Mouse (Mus musculus): ENCODE measurements around the gene Anks1. TPM values are rescaled to one million over a fixed set of nuclear protein-coding genes. Genes with fewer than 3 reads are reported as not detected.
"Not testable (repeated sequence)": the region's sequence is repeated elsewhere in the genome, so short reads cannot be mapped to it uniquely, and the experiment has no call there.

Anks1 gene
- polyA plus RNA-seq, 1 experiment from 2014 or later = 16.5 TPM

DNA sequence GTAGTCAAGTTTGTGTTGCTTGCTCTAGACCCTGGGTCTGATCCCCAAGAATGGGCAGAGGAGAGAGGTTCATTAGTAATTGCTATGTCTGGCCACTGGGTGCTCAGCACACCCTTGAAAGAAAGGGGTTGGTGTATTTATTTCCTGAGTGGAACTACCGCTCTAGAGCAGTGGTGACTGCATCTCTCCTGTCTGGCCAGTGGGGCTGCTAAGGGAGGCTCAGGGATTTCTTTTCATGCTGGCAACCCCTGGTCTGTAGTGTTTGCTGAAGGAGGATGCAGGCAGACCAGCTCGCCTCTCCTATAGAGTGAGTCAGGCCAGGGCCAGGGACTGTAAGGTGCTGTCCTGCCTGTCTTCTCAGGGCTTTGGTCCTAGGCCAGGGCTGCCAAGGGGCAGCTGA, 38.0 kb downstream of the Anks1 start:
- Histone ChIP-seq H3K36me3 (no peaks in the 10 kb centered on the region), H3K4me2 (replicated peaks) (no peak overlapping the region), H3K27ac (peak overlapping the region; percentile 95), H3K4me3 (no peak overlapping the region), H3K4me1 (peaks cover 29% of the 10 kb centered on the region), H3K9me3 (no peaks in the 10 kb centered on the region), H3K9ac (no peak overlapping the region), H3K27me3 (no peaks in the 10 kb centered on the region)
- WGBS = 75% methylated on average over 2 of the region's 2 CpGs
- no peak for ATAC-seq (ENCODE audit: low FRiP score, low read depth)

DNA sequence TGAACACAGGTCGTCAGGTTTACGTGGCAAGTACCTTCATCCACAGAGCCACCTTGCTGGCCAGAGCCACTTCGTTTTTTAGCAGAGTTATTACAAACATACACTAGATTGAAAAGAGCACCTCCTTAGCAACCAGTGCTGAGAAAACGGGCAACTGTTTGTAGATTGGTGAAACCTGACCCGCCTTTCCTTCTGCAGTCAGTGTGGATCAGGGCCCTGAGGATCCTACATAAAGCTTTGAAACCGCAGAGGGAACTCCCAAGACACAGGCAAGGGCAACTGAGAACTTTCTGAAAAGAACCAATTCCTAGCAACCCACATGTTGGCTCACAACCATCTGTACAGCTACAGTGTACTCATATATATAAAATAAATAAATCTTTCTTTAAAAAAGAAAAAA, 44.0 kb downstream of the Anks1 start:
- Histone ChIP-seq H3K27me3 (no peaks in the 10 kb centered on the region), H3K36me3 (no peaks in the 10 kb centered on the region), H3K27ac (no peak overlapping the region), H3K9me3 (no peaks in the 10 kb centered on the region), H3K4me3 (no peak overlapping the region), H3K4me1 (peaks cover 23% of the 10 kb centered on the region), H3K9ac (no peak overlapping the region), H3K4me2 (replicated peaks) (no peak overlapping the region)
- ATAC-seq (ENCODE audit: low FRiP score, low read depth) = no peak
- 45% methylated on average over 6 of the region's 6 CpGs for WGBS

DNA sequence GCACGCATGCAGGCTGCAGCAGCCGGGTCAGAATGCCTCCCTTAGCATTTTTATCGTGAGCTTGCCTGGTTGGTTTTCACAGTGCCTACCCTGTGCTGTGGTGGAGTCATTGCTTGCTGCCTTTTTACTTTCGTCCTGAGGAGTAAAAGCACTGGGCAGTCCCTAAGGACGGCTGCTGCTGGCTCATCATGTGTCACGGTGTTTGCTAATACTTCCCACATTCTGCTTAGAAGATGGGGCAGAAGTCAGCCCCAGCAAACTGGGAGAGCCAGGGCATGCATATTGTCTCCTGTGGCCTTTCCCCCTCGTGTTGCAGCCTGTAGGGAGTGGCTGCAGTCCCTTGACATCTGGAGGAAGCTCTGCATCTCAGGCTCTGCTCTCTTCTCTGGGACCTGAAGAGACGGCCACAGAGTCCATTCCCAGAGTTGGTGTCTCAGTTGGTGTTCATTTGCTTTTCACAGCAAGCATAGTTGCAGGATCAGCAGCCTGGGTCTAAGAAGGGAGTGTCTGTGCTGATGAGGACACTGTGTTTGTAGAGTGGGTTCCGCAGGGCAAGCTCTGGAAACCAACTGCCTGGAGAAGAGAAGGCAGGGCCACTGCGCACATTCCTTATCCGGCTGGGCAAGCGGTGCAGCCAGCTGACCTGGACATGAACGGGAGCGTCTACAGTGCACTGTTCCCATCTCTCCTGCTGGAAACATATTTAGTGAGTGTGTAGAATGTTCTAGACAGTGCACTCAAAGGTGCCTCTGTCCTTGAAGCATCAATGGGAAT, 45.7 kb downstream of the Anks1 start:
- no peak overlapping the region for H3K4me3 ChIP-seq
- no peak for ATAC-seq (ENCODE audit: low FRiP score, low read depth)
- no peaks in the 10 kb centered on the region for H3K36me3 ChIP-seq
- 55% methylated on average over 14 of the region's 14 CpGs for WGBS
- H3K9ac ChIP-seq = no peak overlapping the region
- H3K4me2 ChIP-seq (replicated peaks) = no peak overlapping the region
- H3K4me1 ChIP-seq = peaks cover 25% of the 10 kb centered on the region
- no peak overlapping the region for H3K27ac ChIP-seq
- H3K27me3 ChIP-seq = no peaks in the 10 kb centered on the region
- no peaks in the 10 kb centered on the region for H3K9me3 ChIP-seq

DNA sequence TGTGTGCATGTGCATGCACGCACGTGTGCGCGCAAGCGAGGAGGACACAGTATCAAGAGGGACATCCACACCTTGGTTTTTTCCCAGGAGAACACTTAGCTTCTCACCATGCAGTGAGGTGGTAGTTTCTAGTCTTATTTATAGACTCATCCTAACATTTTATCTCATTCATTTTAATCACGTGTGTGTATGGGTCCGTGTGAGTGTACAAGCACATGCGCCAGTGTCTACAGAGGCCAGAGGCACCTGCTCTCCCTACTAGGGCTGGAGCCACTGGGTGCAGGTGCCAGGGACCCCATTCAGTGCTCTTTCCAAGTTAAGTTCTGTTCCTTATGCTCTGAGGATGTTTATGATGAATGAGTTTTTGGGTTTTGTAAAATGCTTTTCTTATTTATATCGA, 48.5 kb downstream of the Anks1 start:
- Histone ChIP-seq H3K27me3 (no peaks in the 10 kb centered on the region), H3K36me3 (no peaks in the 10 kb centered on the region), H3K9me3 (no peaks in the 10 kb centered on the region), H3K9ac (no peak overlapping the region), H3K4me2 (replicated peaks) (no peak overlapping the region), H3K27ac (no peak overlapping the region), H3K4me1 (peaks cover 34% of the 10 kb centered on the region), H3K4me3 (no peak overlapping the region)
- 91% methylated on average over 9 of the region's 9 CpGs for WGBS
- ATAC-seq (ENCODE audit: low FRiP score, low read depth) = no peak

DNA sequence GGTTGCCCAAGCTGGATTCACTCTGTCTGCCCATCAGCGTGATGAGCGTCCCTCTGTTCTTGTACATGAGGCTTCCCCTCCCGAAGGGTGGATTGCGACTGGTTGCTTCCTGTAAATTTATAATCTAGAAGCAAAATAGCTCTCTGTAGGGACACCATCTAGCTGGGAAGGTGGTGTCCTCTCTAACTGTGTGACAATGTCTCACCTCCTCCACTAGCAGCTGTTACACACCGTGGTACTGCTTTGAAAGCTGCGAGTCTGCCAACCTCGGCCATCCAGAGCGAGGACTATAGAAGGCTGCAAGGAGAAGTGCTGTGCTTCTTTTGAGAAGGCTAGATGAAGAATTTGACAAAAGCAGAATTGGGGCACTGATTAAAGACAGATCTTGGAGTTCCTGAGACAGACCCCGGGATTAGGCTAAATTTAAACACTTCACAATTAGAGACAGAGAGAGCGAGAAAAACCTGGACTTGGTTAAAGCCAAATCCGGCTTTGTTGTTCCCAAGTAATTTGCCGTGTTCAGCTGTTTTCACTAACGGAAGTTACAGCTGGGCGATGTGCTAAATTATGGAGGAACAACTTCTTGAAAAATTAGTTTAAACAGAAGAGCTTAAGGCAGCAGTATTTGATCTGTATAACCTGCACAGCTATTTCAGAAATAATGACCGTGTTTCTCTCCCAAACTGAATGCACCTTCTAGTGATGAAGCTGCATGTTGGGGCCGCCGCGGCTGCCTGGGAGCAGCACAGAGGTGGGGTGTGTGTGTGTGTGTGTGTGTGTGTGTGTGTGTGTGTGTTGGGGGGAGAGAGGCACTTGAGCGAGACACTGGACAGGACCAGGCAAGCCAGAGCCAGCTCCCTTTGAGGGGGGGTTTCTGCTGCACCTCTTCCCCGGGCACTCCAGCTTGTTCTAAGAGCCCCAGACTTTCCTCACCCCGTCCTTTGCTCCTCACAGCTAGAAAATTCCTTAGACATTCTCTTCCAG, 51.3 kb downstream of the Anks1 start:
- Histone ChIP-seq H3K9ac (peak overlapping the region; percentile 52; the same call in 1 of the 2 replicates), H3K4me1 (peaks cover 27% of the 10 kb centered on the region), H3K4me3 (peak overlapping the region; percentile 5; the same call in 1 of the 2 replicates), H3K4me2 (replicated peaks) (peak overlapping the region; percentile 41), H3K27me3 (no peaks in the 10 kb centered on the region), H3K27ac (peak overlapping the region; percentile 39; the same call in 1 of the 2 replicates), H3K9me3 (no peaks in the 10 kb centered on the region), H3K36me3 (no peaks in the 10 kb centered on the region)
- 25% methylated on average over 20 of the region's 21 CpGs for WGBS
- ATAC-seq (ENCODE audit: low FRiP score, low read depth) = no peak

DNA sequence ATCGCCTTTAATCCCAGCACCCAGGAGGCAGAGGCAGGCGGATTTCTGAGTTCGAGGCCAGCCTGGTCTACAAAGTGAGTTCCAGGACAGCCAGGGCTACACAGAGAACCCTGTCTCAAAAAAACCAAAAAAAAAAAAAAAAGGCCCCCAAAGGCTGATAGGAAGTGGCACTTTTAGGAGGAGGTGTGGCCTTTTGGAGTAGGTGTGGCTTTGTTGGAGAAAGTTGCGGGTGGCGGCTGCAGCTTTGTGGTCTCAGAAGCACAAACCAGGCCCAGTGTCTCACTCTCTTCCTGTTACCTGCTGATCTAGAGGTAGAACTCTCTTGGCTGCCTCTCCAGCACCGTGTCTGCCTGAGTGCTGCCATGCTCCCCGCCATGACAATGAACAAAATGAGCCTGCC, 54.0 kb downstream of the Anks1 start:
- not testable (repeated sequence) for ATAC-seq (ENCODE audit: low FRiP score, low read depth); H3K27ac ChIP-seq; H3K4me3 ChIP-seq; H3K36me3 ChIP-seq; H3K27me3 ChIP-seq; H3K9ac ChIP-seq; H3K9me3 ChIP-seq; H3K4me2 ChIP-seq (replicated peaks)
- 91% methylated on average over 7 of the region's 7 CpGs for WGBS
- peaks cover 33% of the 10 kb centered on the region for H3K4me1 ChIP-seq

DNA sequence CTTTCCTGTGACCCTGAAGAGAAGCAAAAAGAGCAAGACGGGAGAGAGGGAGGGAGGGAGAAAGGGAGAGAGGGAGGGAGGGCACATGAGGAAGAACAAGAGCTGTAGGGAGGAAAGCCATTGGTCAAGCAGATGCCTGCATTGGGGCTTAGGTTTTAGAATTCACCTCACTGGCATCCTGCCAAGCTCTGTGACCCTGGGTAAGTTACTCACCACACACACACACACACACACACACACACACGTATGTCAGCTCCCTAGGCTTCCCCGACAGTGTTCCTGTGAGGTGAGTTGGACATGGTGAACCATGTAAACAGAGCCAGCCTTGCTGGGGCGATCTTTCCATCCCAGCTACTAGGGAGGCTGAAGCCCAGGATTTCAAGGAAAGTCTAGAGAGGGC, 55.5 kb downstream of the Anks1 start:
- no peak for ATAC-seq (ENCODE audit: low FRiP score, low read depth)
- Histone ChIP-seq H3K27ac (no peak overlapping the region), H3K4me3 (no peak overlapping the region)

DNA sequence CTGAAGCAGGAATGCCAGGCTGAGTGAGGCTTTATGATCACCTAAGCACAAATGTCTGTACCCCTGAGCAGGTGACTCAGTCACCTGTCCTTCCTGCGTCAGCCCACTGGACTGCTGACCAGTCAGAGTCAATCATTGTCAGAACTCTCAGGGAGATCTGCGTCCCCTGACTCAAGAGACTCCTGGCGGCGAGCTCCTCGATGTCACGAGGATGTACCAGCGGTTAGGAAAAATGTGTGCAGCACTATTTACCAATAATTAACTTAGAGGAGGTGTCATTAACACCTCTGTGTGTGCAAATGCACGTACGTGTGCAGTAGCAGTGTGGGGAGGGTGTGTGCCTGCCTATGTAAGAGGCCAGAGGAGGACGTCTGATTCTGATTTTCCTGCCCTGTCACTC, 56.2 kb downstream of the Anks1 start:
- Histone ChIP-seq H3K9ac (no peak overlapping the region), H3K36me3 (no peaks in the 10 kb centered on the region), H3K27ac (no peak overlapping the region), H3K4me1 (peaks cover 33% of the 10 kb centered on the region), H3K9me3 (no peaks in the 10 kb centered on the region), H3K27me3 (no peaks in the 10 kb centered on the region), H3K4me2 (replicated peaks) (no peak overlapping the region), H3K4me3 (no peak overlapping the region)
- ATAC-seq (ENCODE audit: low FRiP score, low read depth) = no peak
- WGBS = 71% methylated on average over 10 of the region's 10 CpGs

More for the DNA sequence above, 55.5 kb downstream of the Anks1 start:
- Histone ChIP-seq H3K9me3 (no peaks in the 10 kb centered on the region), H3K4me2 (replicated peaks) (no peak overlapping the region), H3K36me3 (no peaks in the 10 kb centered on the region), H3K27me3 (no peaks in the 10 kb centered on the region), H3K4me1 (peaks cover 39% of the 10 kb centered on the region), H3K9ac (no peak overlapping the region)
- WGBS = 54% methylated on average over 4 of the region's 4 CpGs

DNA sequence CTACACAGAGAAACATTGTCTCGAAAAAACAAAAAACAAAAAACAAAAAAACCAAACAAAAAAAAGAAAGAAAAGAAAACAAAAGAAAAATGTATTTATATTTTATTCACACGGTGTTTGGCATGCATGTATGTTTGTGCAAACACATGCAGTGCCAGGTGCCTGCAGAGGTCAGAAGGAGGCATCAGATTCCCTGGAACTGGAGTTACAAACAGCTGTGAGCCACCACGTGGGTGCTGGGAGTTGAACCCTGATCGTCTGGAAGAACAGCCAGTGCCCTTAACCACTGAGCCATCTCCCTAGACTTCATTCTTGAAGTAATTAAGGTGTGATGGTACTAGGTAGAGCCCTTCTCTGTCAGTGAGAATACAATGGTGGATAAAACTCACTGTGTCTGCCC, 57.0 kb downstream of the Anks1 start:
- no peak for ATAC-seq (ENCODE audit: low FRiP score, low read depth)
- H3K9ac ChIP-seq = no peak overlapping the region
- H3K4me3 ChIP-seq = no peak overlapping the region
- no peaks in the 10 kb centered on the region for H3K27me3 ChIP-seq
- WGBS = 64% methylated on average over 4 of the region's 4 CpGs
- peaks cover 27% of the 10 kb centered on the region for H3K4me1 ChIP-seq
- no peak overlapping the region for H3K4me2 ChIP-seq (replicated peaks)
- H3K9me3 ChIP-seq = no peaks in the 10 kb centered on the region
- no peaks in the 10 kb centered on the region for H3K36me3 ChIP-seq
- no peak overlapping the region for H3K27ac ChIP-seq

DNA sequence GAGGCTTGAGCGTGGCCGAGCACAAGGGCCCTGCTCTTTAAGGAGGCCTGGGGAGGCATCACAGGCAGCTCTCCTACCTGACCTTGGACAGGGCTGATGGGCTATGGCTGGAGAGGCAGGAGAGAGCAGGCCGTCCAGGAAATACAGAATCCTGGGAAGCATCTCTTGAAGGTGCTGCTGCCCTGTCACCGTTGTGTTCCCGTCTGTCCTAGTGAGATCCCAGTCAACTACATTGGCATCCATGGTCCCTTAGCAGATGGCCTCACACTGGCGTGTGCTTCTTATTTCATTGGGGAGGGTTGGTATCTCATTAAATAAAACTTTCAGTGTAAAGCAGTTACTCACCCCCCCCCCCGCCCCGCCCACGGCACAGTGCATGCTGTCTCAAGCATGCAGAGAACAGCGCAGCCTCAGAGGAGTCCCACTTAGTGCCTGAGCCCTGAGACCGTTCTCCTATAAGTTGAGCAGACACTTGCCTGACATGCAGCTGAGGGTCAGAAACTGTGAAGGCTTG, 57.5 kb downstream of the Anks1 start:
- ATAC-seq (ENCODE audit: low FRiP score, low read depth) = no peak
- no peak overlapping the region for H3K4me3 ChIP-seq
- H3K4me1 ChIP-seq = peaks cover 31% of the 10 kb centered on the region
- H3K9ac ChIP-seq = no peak overlapping the region
- WGBS = 83% methylated on average over 11 of the region's 11 CpGs
- H3K27ac ChIP-seq = no peak overlapping the region
- H3K9me3 ChIP-seq = no peaks in the 10 kb centered on the region
- no peaks in the 10 kb centered on the region for H3K27me3 ChIP-seq
- H3K4me2 ChIP-seq (replicated peaks) = no peak overlapping the region
- H3K36me3 ChIP-seq = no peaks in the 10 kb centered on the region

DNA sequence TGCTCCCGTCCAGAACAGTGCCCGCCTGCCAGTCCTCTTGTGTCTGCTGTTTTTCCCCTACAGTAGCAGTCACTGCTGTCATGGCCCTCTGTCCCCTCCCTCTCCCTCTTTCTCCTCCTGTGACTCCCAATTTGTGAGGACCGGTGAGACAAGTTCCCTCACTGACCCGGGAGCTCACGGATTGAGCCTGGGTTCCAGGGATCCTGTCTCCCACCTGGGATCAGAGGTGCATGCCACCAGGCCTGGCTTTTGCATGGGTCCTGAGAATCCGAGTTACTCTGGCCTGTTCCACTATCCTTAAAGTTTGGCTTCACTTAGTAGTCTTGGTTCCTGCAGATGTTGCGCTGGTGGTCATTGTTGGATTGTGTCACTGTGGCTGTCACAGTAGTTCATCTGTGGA, 58.4 kb downstream of the Anks1 start:
- Histone ChIP-seq H3K27ac (no peak overlapping the region), H3K36me3 (no peaks in the 10 kb centered on the region), H3K4me2 (replicated peaks) (no peak overlapping the region), H3K4me3 (no peak overlapping the region), H3K9ac (no peak overlapping the region), H3K27me3 (no peaks in the 10 kb centered on the region), H3K9me3 (no peaks in the 10 kb centered on the region), H3K4me1 (peaks cover 39% of the 10 kb centered on the region)
- no peak for ATAC-seq (ENCODE audit: low FRiP score, low read depth)
- 87% methylated on average over 7 of the region's 7 CpGs for WGBS

Measured in limb, embryonic 13.5 days (tissue).